Mouse (Mus musculus) heart, postnatal 0 days (tissue): ENCODE data around the gene Tanc1.

Experiments used
- CTCF ChIP-seq: IDR thresholded peaks from 2 replicates; pipeline ENCODE4 v1.5.1; 2016; ENCODE audit warnings: antibody characterized with exemption, control low read depth, low read depth
- EP300 ChIP-seq: IDR thresholded peaks from 2 replicates; pipeline ENCODE4 v1.6.1; 2016; ENCODE audit warnings: antibody characterized with exemption, low read depth

DNA sequence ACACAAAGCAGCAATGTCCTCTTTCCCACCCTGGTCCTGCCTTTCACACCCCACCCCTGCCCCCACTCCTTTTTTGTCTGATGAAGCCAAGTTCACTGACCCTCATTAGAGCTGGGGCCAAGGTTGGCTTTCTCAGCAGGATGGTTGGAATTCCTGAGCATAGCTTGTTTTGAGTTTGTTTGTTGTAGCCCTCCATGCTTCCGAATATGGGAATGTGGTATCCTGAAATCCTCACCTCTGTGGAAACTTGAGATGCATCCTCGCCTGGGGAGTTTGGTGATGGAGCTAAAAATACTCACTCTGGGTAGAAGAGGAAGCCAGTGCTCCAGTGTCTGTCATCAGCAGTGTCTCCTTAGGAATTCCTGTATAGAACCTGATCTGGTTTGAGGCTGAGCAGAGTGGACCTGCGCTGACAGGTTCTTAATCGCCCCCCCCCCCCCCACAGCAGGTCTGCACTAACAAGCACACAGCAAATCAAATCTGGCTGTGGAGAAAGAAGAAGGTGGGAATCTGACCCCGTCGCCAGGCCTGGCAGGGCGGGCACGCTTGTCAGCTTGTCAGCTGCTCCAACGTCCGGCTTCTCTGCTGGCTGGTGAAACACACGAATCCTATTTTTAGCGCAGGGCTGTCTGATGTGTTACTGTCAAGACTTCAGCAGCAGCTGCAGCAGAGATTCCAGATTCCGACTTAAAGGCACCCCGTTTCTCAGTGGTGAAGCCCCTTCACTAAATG lies 217.1 kb downstream of the Tanc1 start:
- no peak for TF ChIP-seq CTCF
- peak; percentile 90 for TF ChIP-seq EP300
